Mouse (Mus musculus): Measurements from ENCODE around the gene Prkce. TPM values are rescaled to one million over a fixed set of nuclear protein-coding genes. Genes with fewer than 3 reads are reported as not detected.

Prkce gene
- polyA plus RNA-seq, 1 experiment = 1.9 TPM

GRCm38 (mm10) chr17:86571266-86571665 is 403.7 kb downstream of the Prkce start:
- Histone ChIP-seq H3K4me2 (ENCODE audit: low read depth) (no peak overlapping the region), H3K27me3 (ENCODE audit: control insufficient read depth, insufficient read depth, insufficient read length) (no peaks in the 10 kb centered on the region), H3K36me3 (ENCODE audit: control insufficient read depth, insufficient read depth) (no peaks in the 10 kb centered on the region), H3ac (ENCODE audit: control insufficient read depth, insufficient read length) (no peak overlapping the region), H3K4me3 (no peak overlapping the region), H3K79me2 (ENCODE audit: control insufficient read depth, insufficient read depth) (no peaks in the 10 kb centered on the region)
- no peak for TF ChIP-seq E2F4 (IDR thresholded peaks at IDR 0.05; ENCODE audit: insufficient read depth)
- TF ChIP-seq TCF12 (IDR thresholded peaks at IDR 0.05; ENCODE audit: insufficient read depth, poor library complexity, severe bottlenecking) = no peak
- TF ChIP-seq TCF3 (IDR thresholded peaks at IDR 0.05; ENCODE audit: insufficient read length, low read depth) = no peak
- TF ChIP-seq MYOD1 (IDR thresholded peaks at IDR 0.05; ENCODE audit: control insufficient read depth in 1 of 3, insufficient read length in 2 of 3, low read depth in 2 of 3) = no peak
- TF ChIP-seq POLR2A (IDR thresholded peaks at IDR 0.05; ENCODE audit: insufficient read length, low read depth) = no peak
- TF ChIP-seq CEBPB (IDR thresholded peaks at IDR 0.05; ENCODE audit: insufficient read depth, poor library complexity, severe bottlenecking) = no peak
- TF ChIP-seq REST (IDR thresholded peaks at IDR 0.05; ENCODE audit: insufficient read depth, insufficient read length) = no peak
- no peak for TF ChIP-seq SRF (IDR thresholded peaks at IDR 0.05; ENCODE audit: control insufficient read depth, insufficient read length, low read depth)
- no peak for TF ChIP-seq MYOG (IDR thresholded peaks at IDR 0.05; ENCODE audit: control insufficient read depth in 1 of 3, insufficient read depth in 1 of 3, insufficient read length in 2 of 3, low read depth in 2 of 3)
- TF ChIP-seq POLR2AphosphoS2 (IDR thresholded peaks at IDR 0.05; ENCODE audit: insufficient read length, low read depth) = no peak
- no peak for TF ChIP-seq USF1 (IDR thresholded peaks at IDR 0.05; ENCODE audit: low read depth)
- no peak for TF ChIP-seq MAX (IDR thresholded peaks at IDR 0.05; ENCODE audit: low read depth)

- no peaks in the 10 kb centered on the region for H3K79me2 ChIP-seq (ENCODE audit: control insufficient read depth, insufficient read depth)
- H3K4me2 ChIP-seq (ENCODE audit: low read depth) = no peak overlapping the region
- no peak overlapping the region for H3K4me3 ChIP-seq
- H3K27me3 ChIP-seq (ENCODE audit: control insufficient read depth, insufficient read depth, insufficient read length) = no peaks in the 10 kb centered on the region
- H3K36me3 ChIP-seq (ENCODE audit: control insufficient read depth, insufficient read depth) = no peaks in the 10 kb centered on the region
- H3ac ChIP-seq (ENCODE audit: control insufficient read depth, insufficient read length) = no peak overlapping the region
- TF ChIP-seq POLR2AphosphoS2 (IDR thresholded peaks at IDR 0.05; ENCODE audit: insufficient read length, low read depth) (no peak), TCF12 (IDR thresholded peaks at IDR 0.05; ENCODE audit: insufficient read depth, poor library complexity, severe bottlenecking) (no peak), POLR2A (IDR thresholded peaks at IDR 0.05; ENCODE audit: insufficient read length, low read depth) (no peak), MYOG (IDR thresholded peaks at IDR 0.05; ENCODE audit: control insufficient read depth in 1 of 3, insufficient read depth in 1 of 3, insufficient read length in 2 of 3, low read depth in 2 of 3) (no peak), SRF (IDR thresholded peaks at IDR 0.05; ENCODE audit: control insufficient read depth, insufficient read length, low read depth) (no peak), MAX (IDR thresholded peaks at IDR 0.05; ENCODE audit: low read depth) (no peak), E2F4 (IDR thresholded peaks at IDR 0.05; ENCODE audit: insufficient read depth) (no peak), CEBPB (IDR thresholded peaks at IDR 0.05; ENCODE audit: insufficient read depth, poor library complexity, severe bottlenecking) (no peak), MYOD1 (IDR thresholded peaks at IDR 0.05; ENCODE audit: control insufficient read depth in 1 of 3, insufficient read length in 2 of 3, low read depth in 2 of 3) (no peak), TCF3 (IDR thresholded peaks at IDR 0.05; ENCODE audit: insufficient read length, low read depth) (no peak), REST (IDR thresholded peaks at IDR 0.05; ENCODE audit: insufficient read depth, insufficient read length) (no peak), USF1 (IDR thresholded peaks at IDR 0.05; ENCODE audit: low read depth) (no peak)
Observed at GRCm38 (mm10) chr17:86572136-86572535, 404.6 kb downstream of the Prkce start.

DNA sequence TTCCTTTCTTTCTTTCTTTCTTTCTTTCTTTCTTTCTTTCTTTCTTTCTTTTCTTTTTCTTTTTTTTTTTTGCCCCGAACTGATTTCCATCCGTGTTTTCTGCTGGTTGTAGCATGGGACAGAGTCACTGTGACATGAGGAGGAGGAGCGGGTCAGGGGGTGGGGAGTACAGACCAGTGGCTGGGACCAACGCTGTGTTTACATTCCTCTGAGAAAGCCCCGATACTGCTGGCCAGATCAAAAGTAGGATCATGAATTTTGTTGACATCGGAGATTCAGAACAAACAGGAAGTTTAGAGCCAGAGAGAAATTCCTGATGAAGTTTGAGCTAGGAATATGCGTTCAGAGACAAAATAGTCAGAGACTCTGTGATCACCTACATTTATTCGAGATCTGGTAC is 405.0 kb downstream of the Prkce start:
- no peak overlapping the region for H3K4me2 ChIP-seq (ENCODE audit: low read depth)
- no peak overlapping the region for H3ac ChIP-seq (ENCODE audit: control insufficient read depth, insufficient read length)
- no peaks in the 10 kb centered on the region for H3K36me3 ChIP-seq (ENCODE audit: control insufficient read depth, insufficient read depth)
- H3K4me3 ChIP-seq = no peak overlapping the region
- no peaks in the 10 kb centered on the region for H3K79me2 ChIP-seq (ENCODE audit: control insufficient read depth, insufficient read depth)
- TF ChIP-seq USF1 (IDR thresholded peaks at IDR 0.05; ENCODE audit: low read depth) = no peak
- TF ChIP-seq CEBPB (IDR thresholded peaks at IDR 0.05; ENCODE audit: insufficient read depth, poor library complexity, severe bottlenecking) = no peak
- TF ChIP-seq MAX (IDR thresholded peaks at IDR 0.05; ENCODE audit: low read depth) = no peak
- TF ChIP-seq POLR2AphosphoS2 (IDR thresholded peaks at IDR 0.05; ENCODE audit: insufficient read length, low read depth) = no peak
- no peak for TF ChIP-seq REST (IDR thresholded peaks at IDR 0.05; ENCODE audit: insufficient read depth, insufficient read length)
- no peak for TF ChIP-seq POLR2A (IDR thresholded peaks at IDR 0.05; ENCODE audit: insufficient read length, low read depth)
- no peak for TF ChIP-seq E2F4 (IDR thresholded peaks at IDR 0.05; ENCODE audit: insufficient read depth)
- no peak for TF ChIP-seq MYOD1 (IDR thresholded peaks at IDR 0.05; ENCODE audit: control insufficient read depth in 1 of 3, insufficient read length in 2 of 3, low read depth in 2 of 3)
- TF ChIP-seq TCF3 (IDR thresholded peaks at IDR 0.05; ENCODE audit: insufficient read length, low read depth) = no peak
- TF ChIP-seq SRF (IDR thresholded peaks at IDR 0.05; ENCODE audit: control insufficient read depth, insufficient read length, low read depth) = no peak
- no peak for TF ChIP-seq TCF12 (IDR thresholded peaks at IDR 0.05; ENCODE audit: insufficient read depth, poor library complexity, severe bottlenecking)
- TF ChIP-seq MYOG (IDR thresholded peaks at IDR 0.05; ENCODE audit: control insufficient read depth in 1 of 3, insufficient read depth in 1 of 3, insufficient read length in 2 of 3, low read depth in 2 of 3) = no peak
- no peaks in the 10 kb centered on the region for H3K27me3 ChIP-seq (ENCODE audit: control insufficient read depth, insufficient read depth, insufficient read length)

DNA sequence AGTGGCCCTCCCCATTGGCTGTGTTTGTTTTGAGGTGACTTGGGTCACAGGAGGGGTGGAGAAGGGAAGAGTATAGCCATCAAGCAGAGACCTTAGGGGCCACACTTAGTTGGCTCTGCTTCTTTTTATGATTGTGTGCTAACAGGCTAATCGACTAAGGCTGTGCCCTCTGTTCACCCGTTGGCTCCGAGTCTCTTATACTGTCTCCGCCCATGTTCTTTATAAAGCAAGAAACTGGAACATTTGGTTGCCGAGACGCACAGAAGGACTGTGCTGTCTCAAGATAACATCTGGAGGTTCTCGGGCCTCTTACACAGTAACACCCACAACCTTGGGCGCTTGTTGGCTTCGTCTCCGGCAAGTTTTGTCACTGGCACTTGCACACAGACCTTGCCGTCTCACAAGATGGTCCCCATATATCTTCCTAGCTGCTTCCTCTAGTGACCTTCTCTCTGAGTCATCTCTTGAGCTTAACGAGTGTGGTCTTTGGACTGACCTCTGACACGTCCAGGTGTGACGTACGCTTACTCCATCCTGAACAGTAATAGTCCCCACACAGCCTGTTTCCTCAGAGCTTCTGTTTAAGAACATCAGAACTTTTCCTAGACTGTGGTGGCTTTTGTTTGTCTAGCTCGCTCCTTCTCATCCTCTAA is 406.1 kb downstream of the Prkce start:
- Histone ChIP-seq H3K27me3 (ENCODE audit: control insufficient read depth, insufficient read depth, insufficient read length) (no peaks in the 10 kb centered on the region), H3K79me2 (ENCODE audit: control insufficient read depth, insufficient read depth) (no peaks in the 10 kb centered on the region), H3ac (ENCODE audit: control insufficient read depth, insufficient read length) (no peak overlapping the region), H3K4me3 (no peak overlapping the region), H3K36me3 (ENCODE audit: control insufficient read depth, insufficient read depth) (no peaks in the 10 kb centered on the region), H3K4me2 (ENCODE audit: low read depth) (no peak overlapping the region)
- TF ChIP-seq E2F4 (IDR thresholded peaks at IDR 0.05; ENCODE audit: insufficient read depth) = no peak
- TF ChIP-seq TCF12 (IDR thresholded peaks at IDR 0.05; ENCODE audit: insufficient read depth, poor library complexity, severe bottlenecking) = no peak
- TF ChIP-seq CEBPB (IDR thresholded peaks at IDR 0.05; ENCODE audit: insufficient read depth, poor library complexity, severe bottlenecking) = no peak
- TF ChIP-seq USF1 (IDR thresholded peaks at IDR 0.05; ENCODE audit: low read depth) = no peak
- no peak for TF ChIP-seq MYOG (IDR thresholded peaks at IDR 0.05; ENCODE audit: control insufficient read depth in 1 of 3, insufficient read depth in 1 of 3, insufficient read length in 2 of 3, low read depth in 2 of 3)
- no peak for TF ChIP-seq POLR2AphosphoS2 (IDR thresholded peaks at IDR 0.05; ENCODE audit: insufficient read length, low read depth)
- no peak for TF ChIP-seq TCF3 (IDR thresholded peaks at IDR 0.05; ENCODE audit: insufficient read length, low read depth)
- TF ChIP-seq MYOD1 (IDR thresholded peaks at IDR 0.05; ENCODE audit: control insufficient read depth in 1 of 3, insufficient read length in 2 of 3, low read depth in 2 of 3) = no peak
- TF ChIP-seq REST (IDR thresholded peaks at IDR 0.05; ENCODE audit: insufficient read depth, insufficient read length) = no peak
- no peak for TF ChIP-seq POLR2A (IDR thresholded peaks at IDR 0.05; ENCODE audit: insufficient read length, low read depth)
- TF ChIP-seq MAX (IDR thresholded peaks at IDR 0.05; ENCODE audit: low read depth) = no peak
- TF ChIP-seq SRF (IDR thresholded peaks at IDR 0.05; ENCODE audit: control insufficient read depth, insufficient read length, low read depth) = no peak
